Mouse (Mus musculus): ENCODE results near the gene Rabep1.

DNA sequence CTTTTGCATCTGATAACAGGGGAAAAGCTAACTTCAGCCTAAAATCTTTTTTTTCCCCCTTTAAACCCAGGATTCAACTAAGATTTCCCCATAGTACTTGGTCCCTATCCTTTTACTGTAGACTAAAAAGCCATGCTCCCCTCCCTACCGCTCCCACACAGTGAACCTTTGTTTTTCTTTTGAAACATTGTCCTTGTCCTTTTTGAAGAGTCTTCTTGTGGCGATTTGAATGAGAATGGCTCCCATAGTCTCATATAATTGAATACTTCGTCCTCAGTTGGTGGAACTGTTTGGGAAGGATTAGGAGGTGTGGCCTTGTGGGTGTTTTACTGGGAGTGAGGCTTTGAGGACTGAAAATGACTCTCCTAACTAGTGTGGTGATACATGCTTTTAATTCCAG, 10.7 kb upstream of the Rabep1 start:
- TF ChIP-seq CTCF (IDR thresholded peaks at IDR 0.05; ENCODE audit: low read depth): no peak
- no peak for TF ChIP-seq EP300 (IDR thresholded peaks at IDR 0.05; ENCODE audit: low read depth)
